Mouse (Mus musculus): ENCODE results near the gene Hyal1.

Hyal1 gene

DNA sequence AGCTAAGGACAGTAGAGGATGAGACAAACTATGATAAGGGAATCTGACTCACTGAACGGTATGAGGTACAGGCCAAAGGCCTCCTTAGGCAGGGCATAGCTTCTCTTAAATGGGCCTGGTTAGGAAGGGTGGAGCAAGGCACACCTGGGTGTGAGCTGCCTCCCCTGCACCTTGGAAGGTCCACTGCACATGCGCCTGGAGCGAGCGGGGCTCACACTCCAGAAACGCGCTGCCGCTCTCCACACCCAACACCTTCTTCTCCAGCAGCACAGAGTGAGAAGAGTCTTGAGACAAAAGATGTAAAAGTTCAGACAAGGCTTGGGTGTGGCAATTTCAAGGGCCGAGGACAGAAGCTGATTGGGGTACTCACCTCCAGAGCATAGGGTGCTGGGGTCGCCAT, 22.7 kb downstream of the Hyal1 start:
- no peak for DNase-seq

DNA sequence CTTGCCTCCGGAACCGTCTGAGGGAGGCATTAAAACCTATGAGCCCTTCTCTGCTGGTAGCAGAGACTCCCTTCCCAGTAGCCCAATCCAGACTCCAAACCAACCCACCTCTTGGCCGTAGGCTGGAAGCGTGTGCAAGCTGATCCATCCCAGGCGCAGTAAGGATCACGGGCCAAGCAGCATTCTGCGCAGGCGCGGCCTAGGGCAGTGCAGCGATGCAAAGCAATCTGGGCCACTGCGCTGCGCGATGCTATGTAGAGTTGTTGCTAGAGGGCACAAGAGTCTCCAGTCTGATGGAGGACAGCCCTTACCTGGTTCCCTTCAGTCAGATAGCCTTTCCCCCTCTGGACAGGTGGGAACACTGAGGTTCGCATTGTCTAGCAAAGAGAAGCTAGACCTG, 23.1 kb downstream of the Hyal1 start:
- peak in 1 of 2 experiments; percentile 65 for DNase-seq

DNA sequence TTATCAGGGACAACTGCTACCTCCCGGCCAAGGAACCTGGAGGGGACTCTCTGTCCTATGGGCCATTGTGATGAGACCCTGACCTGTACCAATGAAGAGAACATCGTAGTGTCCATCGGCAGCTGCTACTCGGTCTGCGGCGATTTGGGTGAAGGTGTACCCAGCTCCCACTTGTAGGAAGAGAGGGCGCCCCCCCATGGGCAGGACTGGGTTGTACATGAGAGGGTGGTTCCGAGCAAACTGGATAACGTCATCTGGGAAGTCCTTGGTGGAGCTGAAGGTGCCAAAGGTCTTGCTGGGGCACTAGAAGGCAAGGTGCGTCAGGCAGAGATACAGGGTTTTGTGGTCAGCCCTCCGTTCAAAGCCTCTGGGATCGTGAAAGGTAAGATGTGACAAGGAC, 24.0 kb downstream of the Hyal1 start:
- peak; percentile 59 to 71 for DNase-seq

DNA sequence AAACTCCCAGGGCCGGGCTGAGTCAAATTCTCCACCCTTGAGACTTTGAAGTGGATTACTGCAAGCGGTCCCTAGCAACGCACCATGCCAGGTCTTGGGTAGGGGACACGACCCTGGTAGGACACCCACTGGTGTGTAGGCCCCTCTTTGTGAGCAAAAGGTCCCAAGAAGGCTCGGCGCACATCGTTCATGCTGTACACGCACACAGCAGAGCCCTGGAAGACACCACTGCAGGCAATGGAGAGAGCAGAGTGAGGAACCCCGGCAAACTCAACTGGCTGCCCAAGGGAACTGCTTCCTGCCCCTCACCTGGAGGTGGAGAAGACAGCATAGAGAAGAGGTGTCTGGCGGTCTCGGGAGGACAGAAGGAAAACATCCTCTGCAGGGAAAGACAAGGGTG, 24.5 kb downstream of the Hyal1 start:
- DNase-seq = no peak

DNA sequence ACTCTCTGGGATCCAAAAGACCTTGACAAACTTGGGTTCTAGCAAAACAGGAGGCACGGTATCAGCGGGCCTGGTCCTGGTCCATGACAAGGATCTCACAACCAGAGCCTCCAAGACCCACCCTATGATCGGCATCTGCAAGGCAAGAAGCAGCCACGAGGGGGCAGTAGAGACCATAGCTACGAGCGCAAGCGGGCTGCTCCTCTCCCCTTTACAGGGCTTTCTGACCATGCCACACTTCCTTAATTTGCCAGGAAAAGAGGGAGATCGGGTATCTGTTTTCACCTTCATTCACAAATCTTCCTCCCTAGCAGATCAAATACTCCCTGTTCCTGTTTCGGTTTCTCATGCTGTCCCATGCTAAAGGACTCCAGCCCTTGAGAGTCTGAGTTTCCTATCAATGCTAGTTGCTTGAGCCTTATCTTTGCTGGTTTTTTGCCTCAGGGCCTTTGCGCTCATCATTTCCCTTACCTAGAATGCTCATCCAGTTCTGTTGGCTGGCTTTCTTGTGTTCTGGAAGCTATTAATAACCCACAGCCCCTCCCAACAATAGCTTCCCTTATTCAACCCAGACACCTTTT, 25.4 kb downstream of the Hyal1 start:
- DNase-seq = peak; percentile 86 to 94

DNA sequence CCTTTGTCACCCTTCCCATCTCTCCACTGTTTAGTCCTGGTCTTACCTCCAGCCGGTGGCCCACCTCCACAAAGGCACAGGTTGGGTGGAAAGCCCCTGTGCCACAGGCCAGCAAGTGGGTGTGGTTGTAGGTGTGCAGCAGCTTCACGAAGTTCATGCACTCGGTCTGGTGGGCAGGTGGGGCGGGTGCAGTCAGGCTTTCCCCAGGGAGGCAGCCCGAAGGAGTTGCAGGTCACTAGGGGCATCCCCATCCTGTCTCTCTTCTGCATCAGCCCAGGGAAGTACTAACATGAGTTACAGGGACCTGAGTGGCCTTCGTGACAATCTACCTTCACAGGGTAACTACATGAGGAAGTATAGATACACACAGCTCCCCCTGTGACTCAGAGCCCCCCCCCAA, 26.5 kb downstream of the Hyal1 start:
- DNase-seq = no peak

DNA sequence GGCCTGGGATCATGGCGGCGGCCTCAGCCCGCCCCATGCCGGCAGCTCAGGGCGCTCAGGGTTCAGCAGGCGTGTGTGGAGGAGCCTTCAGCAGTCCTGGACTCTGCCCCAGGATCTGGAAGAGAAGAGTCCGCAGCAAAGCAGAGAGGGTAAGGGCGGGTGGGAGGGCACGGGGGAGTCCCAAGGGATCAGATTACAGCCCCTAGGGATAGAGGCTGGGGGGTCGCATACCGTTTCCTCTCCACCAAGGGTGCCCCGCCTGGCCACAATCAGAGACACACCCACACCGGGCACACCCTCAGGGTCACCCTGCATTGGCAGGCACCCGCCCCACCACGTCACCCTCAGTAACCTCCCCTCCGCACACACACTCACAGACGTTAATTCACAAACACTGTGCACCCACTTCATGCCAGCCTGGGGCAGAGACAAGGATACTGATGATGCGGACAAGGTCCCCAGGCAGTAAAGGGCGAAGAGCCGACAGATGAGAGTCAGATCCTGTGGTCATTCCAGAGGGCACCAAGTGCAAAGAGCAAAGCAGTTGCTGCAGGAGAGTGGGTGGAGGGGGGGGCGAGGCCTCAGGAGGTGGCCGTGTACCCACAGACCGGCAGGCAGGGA, 28.4 kb downstream of the Hyal1 start:
- DNase-seq = peak; percentile 63 to 72

DNA sequence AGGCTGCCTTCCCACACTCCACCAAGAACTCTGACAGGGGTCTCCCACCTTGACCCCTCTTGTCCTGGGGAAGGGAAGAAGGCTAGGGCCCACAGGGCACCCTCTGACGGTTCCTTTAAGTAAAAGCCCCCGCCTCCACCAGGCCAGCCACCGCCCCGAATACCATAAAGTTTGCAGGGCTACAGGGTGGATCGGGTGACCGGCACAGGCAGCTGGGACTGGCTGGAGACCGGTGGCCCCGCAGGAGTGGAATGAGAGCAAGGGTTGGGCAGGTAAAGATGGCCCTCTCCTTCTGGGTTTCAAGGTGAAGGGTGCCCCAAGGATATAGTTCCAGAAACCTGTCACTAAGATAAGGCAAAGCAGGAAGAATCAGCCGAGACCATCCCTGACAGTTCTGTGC, 29.9 kb downstream of the Hyal1 start:
- DNase-seq = peak; percentile 57 to 65

DNA sequence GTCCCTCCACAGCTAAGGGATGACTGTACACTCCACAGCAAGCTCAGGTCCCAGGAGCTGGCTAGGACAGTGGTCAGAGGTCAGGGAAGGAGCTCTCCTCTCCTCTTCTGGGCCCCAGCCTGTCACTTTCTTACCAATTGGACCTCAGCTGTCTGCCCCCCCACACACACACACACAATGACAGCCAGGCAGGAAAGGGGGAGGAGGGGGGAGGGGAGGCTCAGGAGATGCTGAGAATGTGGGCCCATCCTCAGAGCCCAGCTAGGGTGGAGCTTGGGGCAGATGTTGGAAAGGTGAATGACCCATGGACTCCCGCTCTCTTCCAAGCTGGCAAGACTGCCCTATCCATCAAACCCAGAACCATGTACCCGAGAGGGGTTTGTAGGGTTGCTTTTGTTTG, 30.3 kb downstream of the Hyal1 start:
- no peak for DNase-seq

DNA sequence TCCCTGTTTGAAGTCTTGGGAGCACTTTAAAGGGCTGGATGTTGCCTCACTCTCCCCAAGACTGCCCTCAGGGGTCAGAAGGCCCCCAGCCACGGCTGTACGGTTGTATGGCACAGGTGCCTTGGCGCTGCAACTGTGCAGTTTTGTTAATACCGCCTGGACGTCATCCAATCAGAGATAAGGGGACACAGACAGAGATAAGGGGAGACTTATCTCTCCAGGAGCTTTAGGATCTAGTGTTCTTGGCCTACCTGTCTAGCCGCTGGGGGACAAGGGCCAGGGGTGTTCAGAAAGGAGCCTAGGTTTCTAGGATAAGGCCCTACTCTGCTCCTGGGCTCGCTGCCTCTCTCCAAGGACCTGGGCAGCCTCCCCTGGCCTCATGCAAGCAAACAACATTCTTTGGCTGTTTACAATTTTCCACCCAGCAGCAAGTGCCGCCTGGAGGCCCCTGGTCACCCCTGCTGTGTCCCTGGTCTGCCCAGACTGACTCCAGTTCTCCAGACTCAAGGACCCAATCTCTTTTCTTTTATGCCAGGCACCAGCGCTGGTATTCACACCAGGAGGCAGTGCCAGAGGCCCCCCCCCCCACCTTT, 31.0 kb downstream of the Hyal1 start:
- DNase-seq = no peak

DNA sequence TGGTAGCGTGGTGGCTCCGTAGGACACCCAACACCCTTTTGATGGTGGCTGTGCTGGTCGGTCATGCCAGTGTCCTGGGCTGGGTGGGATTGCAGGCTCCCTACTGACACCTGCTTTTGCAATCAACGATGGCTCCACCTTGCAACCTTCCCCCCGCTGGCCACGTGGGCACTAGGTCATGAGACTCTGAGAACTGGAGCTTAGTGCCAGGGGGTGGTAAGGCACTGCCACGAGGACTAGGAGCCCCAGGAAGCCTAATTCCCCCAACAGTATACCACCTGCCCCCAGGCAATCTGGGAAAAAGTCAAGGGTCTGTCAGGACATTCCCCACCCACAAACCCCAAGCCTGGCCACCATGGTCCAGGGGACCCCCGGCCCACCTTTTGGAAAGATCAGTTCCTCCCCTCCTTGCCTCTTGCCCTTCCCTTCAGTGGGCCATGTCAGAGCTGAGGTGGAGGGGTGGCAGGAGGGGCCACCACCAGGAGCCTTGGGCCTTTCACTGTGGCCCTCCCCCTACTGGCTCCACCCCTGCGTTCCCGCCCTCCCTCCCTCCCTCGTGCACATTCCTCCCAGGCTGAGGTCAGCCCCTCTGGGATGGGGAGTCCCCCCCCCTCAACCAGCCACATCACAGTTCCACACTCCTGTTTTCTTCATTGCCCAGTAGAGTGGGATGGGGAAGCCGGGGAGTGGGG, 32.2 kb downstream of the Hyal1 start, which contains the start of gene Sema3b:
Gene Sema3b, minus strand, starts transcription at position 489 of the 692 bp plus-strand sequence.
- DNase-seq = peak in 1 of 2 experiments; percentile 72

DNA sequence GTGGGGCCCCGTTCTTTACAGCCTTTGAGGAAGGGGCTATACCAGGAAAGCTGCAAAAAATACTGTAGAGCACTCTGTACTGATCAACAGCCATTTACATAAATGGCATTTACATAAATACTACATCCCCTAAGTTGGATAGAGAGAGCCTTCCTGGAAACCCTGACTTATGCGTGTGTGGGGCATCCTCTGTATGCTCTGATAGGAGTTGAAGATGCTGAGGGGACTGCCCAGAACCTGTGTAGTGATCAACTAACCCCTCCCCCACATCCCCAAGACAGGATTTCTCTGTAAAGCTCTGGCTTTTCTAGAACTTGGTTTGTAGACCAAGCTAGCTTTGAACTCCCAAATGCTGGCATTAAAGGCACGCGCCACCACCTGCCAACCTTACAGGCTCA, 32.7 kb downstream of the Hyal1 start:
- no peak for DNase-seq

DNA sequence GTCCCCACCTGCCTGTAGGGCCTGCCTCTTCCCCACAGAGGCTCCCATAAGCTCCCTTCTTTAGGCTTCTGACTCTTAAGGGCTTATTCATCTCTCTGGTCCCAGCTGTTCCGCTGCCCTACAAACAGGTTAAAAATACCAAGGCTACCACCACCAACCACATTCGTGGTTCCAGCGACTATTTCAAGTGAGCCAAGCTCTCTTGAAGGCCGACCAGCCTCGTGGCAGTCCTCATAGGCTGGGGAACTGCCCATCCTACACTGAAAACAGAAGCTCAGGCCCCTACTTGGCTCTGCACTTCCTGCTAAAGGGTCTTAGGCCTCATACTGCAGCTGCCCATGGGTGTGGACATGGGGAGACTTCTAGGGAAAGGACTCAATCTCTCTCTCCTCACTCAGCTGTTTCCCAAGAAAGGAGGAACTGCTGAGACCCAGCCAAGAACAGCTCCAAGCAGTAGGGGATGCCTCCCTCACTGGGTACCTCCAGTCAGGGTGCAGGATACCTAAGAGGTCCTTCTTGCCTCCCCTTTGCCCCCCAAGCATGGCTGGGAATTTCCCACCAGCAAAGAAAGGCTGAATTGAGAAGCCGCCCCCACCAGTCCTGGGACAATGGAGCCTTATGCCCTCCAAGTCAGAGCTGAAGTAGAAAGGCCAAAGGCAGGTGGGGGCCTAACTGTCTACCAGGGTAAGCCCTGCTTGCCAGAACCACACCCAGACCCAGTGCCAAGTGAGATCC, 34.9 kb downstream of the Hyal1 start:
- DNase-seq = peak in 1 of 2 experiments; percentile 27

DNA sequence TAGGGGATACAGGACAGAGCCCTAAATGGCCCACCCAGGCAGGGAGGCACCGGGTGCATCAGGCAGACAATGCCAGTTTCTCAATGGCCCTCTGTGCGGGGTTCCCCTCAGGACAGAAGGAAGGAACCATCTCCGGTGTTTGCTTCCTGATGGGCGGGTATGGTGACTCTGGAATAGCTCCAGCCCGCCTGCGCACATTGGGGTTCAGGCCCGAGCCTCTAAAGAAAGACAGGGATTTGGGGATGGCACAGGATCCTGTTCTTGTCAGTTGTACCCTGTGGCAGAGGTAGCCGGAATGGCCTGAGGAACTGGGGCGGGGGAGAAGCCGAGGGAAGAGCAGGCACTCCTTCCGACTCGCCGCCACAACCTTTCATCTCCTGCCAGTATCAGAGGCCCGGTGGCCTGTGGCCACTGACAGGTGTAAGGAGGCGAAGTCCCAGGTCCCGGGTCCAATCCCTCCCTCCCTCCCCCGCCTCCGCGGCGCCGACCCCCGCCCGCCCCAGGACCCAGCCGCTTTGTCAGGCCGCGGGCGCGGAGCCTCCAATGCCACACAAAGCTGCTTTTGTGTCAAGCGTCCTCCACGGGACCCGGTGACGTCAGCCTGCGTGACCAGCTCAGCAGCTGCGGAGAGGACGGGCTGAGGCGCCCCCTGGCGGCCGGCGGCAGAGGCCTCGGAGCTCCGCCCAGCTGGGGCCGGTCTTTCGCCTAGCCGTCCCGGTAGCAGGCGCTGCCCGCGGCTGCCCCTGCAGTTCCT, 35.6 kb downstream of the Hyal1 start:
- peak; percentile 97 to 98 for DNase-seq

DNA sequence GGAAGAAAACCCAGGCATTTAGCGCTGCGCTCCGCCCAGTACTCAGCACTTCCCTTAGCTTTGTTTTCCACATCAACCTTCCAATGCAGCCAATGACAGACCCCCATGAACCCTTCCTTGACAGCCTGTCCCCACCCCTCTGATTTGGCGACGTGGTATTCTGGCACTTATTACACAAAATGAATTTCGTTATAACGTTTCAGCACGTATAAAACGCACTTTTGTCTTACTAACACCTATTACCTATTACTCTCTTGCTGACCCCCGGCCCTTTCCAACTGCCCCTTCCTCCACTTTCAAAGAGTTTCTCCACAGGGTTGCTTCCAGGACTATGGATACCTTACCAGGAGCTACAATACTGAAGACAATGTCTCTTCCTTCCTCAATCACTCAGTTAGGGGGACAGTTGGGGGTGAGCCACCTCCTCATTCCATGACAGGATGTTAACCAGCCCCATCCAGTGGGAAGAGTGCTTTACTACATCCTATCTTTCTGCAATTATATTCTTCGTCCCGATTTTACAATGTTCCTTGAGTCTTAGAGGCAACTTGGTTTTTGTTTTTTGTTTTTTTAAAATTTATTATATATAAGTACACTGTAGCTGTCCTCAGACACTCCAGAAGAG, 36.3 kb downstream of the Hyal1 start:
- no peak for DNase-seq

DNA sequence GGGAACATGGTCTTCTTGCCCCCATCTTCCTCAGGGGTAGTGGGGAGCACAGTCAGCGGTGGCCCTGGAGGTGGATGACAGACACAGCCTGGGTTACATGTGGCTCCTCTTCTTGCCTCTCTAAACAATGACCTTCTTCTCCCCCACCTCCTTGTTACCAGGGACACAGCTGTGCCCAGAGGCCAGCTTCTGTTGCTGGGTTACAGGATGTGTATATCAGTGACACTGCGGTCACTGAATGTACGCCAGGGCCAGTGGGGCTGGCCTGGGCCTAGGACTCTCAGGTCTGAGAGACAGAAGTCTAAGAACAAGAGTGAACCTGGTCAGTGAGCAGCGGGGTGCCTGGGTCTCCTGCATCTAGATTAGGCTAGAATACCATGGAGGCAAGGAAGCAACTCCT, 38.3 kb downstream of the Hyal1 start:
- DNase-seq = no peak

DNA sequence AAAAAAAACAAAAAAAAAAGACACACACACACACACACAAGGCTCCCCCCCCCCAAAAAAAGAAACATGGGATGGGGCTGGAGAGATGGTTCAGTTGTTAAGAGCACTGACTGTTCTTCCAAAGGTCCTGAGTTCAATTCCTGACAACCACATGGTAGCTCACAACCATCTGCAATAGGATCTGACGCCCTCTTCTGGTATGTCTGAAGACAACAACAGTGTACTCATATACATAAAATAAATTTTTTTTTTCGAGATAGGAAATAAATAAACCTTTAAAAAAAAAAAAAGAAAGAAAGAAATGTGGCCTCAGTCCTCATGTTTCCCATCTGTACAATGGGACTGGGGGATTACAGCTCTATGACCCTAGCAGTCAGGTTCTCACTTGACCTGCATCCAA, 40.7 kb downstream of the Hyal1 start:
- no peak for DNase-seq

DNA sequence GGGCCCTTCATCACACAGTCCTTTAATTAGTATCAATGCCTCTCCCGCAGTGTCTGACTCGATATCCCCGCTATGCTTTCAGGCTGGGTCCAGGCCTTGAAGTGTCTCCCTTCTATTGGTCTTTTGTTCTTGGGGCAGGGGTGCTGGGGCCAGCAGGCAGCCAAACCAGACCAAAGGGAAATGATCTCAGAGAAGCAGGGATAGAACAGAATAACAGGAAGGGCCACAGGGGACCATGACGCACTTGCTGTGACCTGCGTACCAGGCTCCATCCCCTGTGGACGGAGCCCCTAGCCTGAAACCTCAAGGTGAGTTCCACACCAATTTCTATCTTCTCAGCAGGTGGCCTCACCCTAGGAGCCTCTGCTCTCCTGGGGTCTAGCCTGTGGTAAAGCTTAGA, 41.4 kb downstream of the Hyal1 start:
- DNase-seq = no peak

DNA sequence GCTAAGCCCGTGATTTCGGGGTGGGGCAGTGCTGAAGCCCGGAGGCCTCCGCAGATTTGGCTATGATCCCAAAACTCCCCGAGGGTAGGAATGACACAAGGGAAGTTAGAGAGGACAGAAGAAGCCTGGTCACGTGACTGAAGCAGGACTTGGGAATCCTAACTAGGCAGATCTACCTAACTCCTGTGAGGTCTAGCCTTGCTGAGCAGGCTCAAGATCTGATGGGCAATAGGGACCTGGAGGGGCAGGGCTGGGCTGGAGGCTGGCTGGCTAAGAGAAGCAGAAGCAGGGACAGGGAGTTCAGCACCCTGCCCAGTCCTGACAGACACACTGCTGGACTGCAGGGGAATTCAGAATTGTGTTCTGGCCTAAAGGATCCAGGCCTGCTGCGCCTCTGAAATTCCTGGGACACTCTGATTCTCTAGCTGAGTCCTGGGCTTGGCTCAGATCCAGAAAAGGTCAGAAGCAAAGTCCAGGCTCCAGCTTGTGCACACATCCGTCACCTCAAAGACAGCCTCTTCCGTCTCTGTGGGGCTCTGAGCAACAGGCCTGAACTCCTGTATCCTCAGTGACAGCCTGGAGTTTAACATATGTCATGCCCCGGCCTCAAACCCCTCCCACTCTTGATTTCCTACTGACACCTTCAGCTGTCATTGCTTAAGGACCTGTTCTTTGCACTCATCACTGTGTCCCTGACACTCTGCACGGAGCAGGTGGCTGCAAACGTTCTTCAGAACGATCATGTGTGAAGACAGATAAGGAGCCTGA, 42.2 kb downstream of the Hyal1 start:
- peak; percentile 88 to 89 for DNase-seq

DNA sequence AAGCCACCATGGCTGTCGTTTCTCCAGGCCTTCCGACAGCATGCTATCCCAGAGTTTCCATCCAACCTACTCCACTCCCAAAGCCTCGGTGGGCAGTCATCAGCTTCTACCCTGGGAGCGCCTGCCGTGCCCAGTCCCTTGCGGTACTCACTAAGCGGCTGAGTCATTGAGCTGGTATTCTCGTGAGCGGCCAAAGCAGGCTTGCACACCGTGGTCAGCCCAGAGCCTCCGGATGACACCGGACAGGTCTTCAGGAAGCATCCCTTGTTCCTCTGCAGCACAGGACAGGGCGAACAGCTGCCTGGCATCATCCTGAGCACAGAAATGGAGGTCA, 42.8 kb downstream of the Hyal1 start:
- no peak for DNase-seq

DNA sequence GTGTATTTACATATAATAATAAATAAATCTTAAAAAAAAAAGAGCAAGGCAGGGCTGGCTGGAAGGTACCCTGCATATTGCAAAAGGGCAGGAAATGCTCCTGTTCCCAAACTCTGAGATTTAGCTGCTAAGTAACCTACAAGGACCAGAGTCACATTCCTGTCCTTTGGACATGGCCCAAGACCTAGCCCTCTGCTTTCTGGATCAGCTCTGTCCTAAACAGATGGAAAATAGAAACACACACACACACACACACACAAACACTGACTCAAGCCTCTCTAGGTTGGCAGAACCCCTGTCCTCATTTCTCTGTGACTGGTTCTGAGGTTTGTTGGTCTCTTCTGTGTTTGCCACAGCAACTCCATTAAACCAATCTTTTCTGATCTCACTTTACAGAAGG, 44.2 kb downstream of the Hyal1 start:
- DNase-seq = no peak
